Mouse (Mus musculus): ENCODE measurements around the gene Rfx2. TPM values are rescaled to one million over a fixed set of nuclear protein-coding genes. Genes with fewer than 3 reads are reported as not detected.

The Rfx2 gene
- polyA plus RNA-seq, 1 experiment from 2014 or later: 2.9 TPM

DNA sequence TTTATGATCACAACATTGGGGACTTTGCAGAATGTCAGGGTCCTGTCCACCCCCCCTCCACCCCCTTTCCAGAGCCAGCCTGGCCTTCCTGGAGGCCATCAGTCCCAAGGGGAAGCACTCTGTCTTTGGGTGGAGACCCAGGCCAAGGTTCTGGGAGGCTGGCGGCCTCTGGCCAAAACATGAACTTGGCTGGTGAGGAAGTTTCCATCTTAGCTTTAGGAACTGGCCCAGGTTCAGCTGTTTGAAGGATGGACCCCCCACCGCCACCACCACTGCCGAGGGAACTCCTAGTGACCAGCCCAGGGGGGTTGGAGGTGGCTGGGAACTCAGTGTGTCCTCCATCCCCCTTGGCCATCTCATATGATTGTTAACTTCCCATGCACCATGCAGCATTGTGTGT, 69.7 kb downstream of the Rfx2 start:
- Histone ChIP-seq H3K36me3 (ENCODE audit: control insufficient read depth, insufficient read depth, low read length) (no peaks in the 10 kb centered on the region), H3K27ac (replicated peaks; ENCODE audit: low read depth, low read length) (no peak overlapping the region), H3K9me3 (ENCODE audit: control insufficient read depth, low read length) (no peaks in the 10 kb centered on the region), H3K4me1 (ENCODE audit: control insufficient read depth, insufficient read depth, low read length) (peaks cover 28% of the 10 kb centered on the region; the same call in 1 of the 2 replicates), H3K27me3 (ENCODE audit: control insufficient read depth, insufficient read depth, low read length) (peaks cover 11% of the 10 kb centered on the region), H3K4me3 (ENCODE audit: low read depth, low read length) (no peak overlapping the region), H3K4me2 (ENCODE audit: low read depth, severe bottlenecking) (no peak overlapping the region), H3K9ac (ENCODE audit: low read length) (no peak overlapping the region)
- 69% methylated on average over 3 of the region's 3 CpGs for WGBS
- DNase-seq (ENCODE audit: low spot score) (no peak), ATAC-seq (ENCODE audit: insufficient number of reproducible peaks, low FRiP score, low TSS enrichment, low read depth) (no peak)

DNA sequence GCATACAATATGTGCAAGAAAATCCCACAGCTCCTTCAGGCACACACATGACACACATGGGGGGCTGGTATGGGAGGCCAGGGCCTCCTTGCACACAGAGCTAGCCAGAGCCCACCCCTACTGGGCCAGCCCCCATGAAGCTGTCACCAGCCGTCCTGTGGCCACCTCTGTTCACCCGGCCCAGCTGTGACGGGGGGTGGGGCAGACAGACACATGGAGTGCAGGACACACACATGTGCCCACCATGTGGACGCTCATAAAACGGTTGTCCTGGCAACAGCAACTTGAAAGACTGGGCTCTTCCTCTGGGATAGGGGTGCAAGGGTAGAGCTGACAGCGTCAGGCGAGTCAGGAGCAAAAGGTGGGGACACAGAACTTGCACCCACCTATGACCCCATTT, 71.6 kb downstream of the Rfx2 start:
- H3K4me3 ChIP-seq (ENCODE audit: low read depth, low read length): no peak overlapping the region
- H3K9me3 ChIP-seq (ENCODE audit: control insufficient read depth, low read length): no peaks in the 10 kb centered on the region
- WGBS: 15% methylated on average over 7 of the region's 7 CpGs
- no peak overlapping the region for H3K4me2 ChIP-seq (ENCODE audit: low read depth, severe bottlenecking)
- ATAC-seq (ENCODE audit: insufficient number of reproducible peaks, low FRiP score, low TSS enrichment, low read depth) (peak; percentile 52), DNase-seq (ENCODE audit: low spot score) (peak; percentile 86)
- H3K27me3 ChIP-seq (ENCODE audit: control insufficient read depth, insufficient read depth, low read length): peaks cover 29% of the 10 kb centered on the region
- H3K36me3 ChIP-seq (ENCODE audit: control insufficient read depth, insufficient read depth, low read length): no peaks in the 10 kb centered on the region
- no peak overlapping the region for H3K9ac ChIP-seq (ENCODE audit: low read length)
- H3K4me1 ChIP-seq (ENCODE audit: control insufficient read depth, insufficient read depth, low read length): peaks cover 26% of the 10 kb centered on the region; the same call in 1 of the 2 replicates
- no peak overlapping the region for H3K27ac ChIP-seq (replicated peaks; ENCODE audit: low read depth, low read length)

DNA sequence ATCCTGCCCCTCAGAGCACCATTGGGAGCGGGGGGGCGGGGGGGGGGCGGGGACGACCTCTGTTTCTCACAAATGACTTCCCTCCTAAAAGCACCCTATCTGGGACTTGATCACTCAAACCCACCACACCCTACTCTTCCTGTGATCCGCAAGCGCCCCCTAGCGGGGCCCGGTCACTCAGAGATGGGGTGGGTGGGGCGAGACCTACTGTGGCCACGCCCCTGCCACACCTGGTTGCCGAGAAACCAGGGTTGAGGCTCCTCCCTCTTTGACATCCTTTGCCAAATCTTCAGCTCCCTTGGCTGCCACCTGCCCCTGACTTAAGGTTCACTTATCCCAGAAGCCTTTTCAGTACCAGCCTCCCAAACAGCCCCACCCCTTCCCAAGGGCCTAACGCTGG, 72.7 kb downstream of the Rfx2 start:
- Histone ChIP-seq H3K4me1 (ENCODE audit: control insufficient read depth, insufficient read depth, low read length) (peaks cover 37% of the 10 kb centered on the region; the same call in 1 of the 2 replicates), H3K9ac (ENCODE audit: low read length) (no peak overlapping the region), H3K27me3 (ENCODE audit: control insufficient read depth, insufficient read depth, low read length) (peaks cover 40% of the 10 kb centered on the region), H3K4me2 (ENCODE audit: low read depth, severe bottlenecking) (no peak overlapping the region), H3K9me3 (ENCODE audit: control insufficient read depth, low read length) (no peaks in the 10 kb centered on the region), H3K27ac (replicated peaks; ENCODE audit: low read depth, low read length) (no peak overlapping the region), H3K36me3 (ENCODE audit: control insufficient read depth, insufficient read depth, low read length) (no peaks in the 10 kb centered on the region), H3K4me3 (ENCODE audit: low read depth, low read length) (no peak overlapping the region)
- DNase-seq (ENCODE audit: low spot score): peak; percentile 77
- whole genome bisulfite sequencing: 7% methylated on average over 12 of the region's 12 CpGs
- no peak for ATAC-seq (ENCODE audit: insufficient number of reproducible peaks, low FRiP score, low TSS enrichment, low read depth)

DNA sequence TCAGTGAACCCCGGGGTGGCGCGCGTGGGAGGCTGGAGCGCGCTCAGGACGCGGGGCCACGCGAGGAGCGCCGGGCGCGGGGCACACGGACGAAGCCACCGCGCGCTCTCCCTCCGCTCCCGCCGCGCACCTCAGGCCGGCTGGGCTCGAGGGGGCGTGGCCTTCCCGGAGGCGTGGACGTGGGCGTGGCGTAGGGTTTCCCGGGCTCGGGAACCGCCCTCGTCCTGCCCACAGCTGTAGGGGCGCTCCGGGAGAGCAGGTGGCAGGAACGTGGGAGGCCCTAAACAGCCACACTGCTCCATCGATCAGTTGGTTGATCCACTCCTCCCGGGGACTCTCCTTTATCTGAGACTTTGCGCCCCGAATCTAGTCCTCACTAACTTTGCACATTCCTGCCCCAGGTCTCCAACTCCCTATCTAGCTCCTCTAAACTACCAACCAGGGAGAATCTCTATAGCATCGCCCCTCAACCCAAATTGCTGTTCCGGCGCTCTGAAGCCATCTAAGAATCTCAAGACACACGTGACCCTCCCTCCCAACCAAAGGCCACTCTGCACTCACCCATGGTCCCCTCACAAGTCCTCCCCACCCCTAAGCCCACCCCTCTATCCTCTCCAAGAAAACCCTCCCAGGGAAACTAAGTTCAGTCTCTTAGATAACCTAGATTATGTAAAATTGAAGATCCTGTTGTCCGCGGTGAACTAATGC, 73.2 kb downstream of the Rfx2 start, which contains the start of gene Nrtn:
Gene Nrtn, minus strand, starts transcription at position 115 of the 708 bp plus-strand sequence.
- peak within 1 kb of the TSS; percentile 94 for H3K4me2 ChIP-seq (ENCODE audit: low read depth, severe bottlenecking)
- DNase-seq (ENCODE audit: low spot score) (peak; percentile 91), ATAC-seq (ENCODE audit: insufficient number of reproducible peaks, low FRiP score, low TSS enrichment, low read depth) (0 out of 2 replicates have a peak, but pooled peaks have one; percentile 31)
- H3K9ac ChIP-seq (ENCODE audit: low read length): peak within 1 kb of the TSS; percentile 58
- H3K4me1 ChIP-seq (ENCODE audit: control insufficient read depth, insufficient read depth, low read length): peaks cover 37% of the 10 kb centered on the region; the same call in 1 of the 2 replicates
- no peaks in the 10 kb centered on the region for H3K9me3 ChIP-seq (ENCODE audit: control insufficient read depth, low read length)
- WGBS: under 1% methylated on average over 33 of the region's 48 CpGs
- H3K27me3 ChIP-seq (ENCODE audit: control insufficient read depth, insufficient read depth, low read length): peaks cover 46% of the 10 kb centered on the region
- H3K27ac ChIP-seq (replicated peaks; ENCODE audit: low read depth, low read length): 0 out of 2 replicates have a peak within 1 kb of the TSS, but pooled peaks have one; percentile 8
- peak within 1 kb of the TSS; percentile 50 for H3K4me3 ChIP-seq (ENCODE audit: low read depth, low read length)
- no peaks in the 10 kb centered on the region for H3K36me3 ChIP-seq (ENCODE audit: control insufficient read depth, insufficient read depth, low read length)

DNA sequence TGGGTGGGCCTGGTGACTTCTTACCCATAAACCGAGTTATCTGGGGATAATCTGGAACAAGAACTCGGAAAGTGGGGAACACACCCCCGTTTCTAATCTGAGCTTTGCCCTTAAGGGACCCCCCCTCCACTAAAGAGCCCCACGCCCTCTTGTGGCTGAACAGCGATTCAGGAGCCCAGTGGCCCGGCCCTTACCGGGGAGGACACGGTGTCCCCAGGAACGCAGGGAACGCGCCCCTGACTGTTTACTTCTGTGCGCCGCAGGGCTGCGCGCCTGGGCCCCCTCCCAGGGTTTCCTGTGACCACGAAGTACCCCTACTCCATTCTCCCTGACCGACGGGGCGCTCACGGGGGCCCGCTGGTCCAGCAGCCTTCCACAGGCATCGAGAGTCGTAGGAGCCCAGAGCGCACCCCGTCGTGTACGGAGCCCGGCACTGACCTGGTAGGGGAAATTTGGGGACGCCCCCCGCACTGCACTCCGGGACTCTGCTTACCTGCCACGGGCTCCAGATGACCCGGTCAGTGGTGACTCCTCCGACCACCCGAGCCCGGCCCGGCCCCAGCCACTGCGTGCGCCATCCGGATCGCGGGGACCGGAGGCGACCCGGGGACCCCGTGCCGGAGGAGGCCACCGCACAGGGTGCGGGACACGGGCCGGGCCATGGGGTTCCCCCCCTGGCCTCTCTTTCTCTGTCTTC, 74.0 kb downstream of the Rfx2 start:
- 2% methylated on average over 51 of the region's 51 CpGs for WGBS
- Histone ChIP-seq H3K4me3 (ENCODE audit: low read depth, low read length) (peak overlapping the region; percentile 50), H3K27me3 (ENCODE audit: control insufficient read depth, insufficient read depth, low read length) (peaks cover 53% of the 10 kb centered on the region), H3K27ac (replicated peaks; ENCODE audit: low read depth, low read length) (no peak overlapping the region), H3K4me1 (ENCODE audit: control insufficient read depth, insufficient read depth, low read length) (peaks cover 32% of the 10 kb centered on the region; the same call in 1 of the 2 replicates), H3K9ac (ENCODE audit: low read length) (peak overlapping the region; percentile 58), H3K36me3 (ENCODE audit: control insufficient read depth, insufficient read depth, low read length) (no peaks in the 10 kb centered on the region), H3K9me3 (ENCODE audit: control insufficient read depth, low read length) (no peaks in the 10 kb centered on the region), H3K4me2 (ENCODE audit: low read depth, severe bottlenecking) (peak overlapping the region; percentile 94)
- ATAC-seq (ENCODE audit: insufficient number of reproducible peaks, low FRiP score, low TSS enrichment, low read depth) (peak; percentile 14; the same call in 1 of the 2 replicates), DNase-seq (ENCODE audit: low spot score) (peak; percentile 56)

DNA sequence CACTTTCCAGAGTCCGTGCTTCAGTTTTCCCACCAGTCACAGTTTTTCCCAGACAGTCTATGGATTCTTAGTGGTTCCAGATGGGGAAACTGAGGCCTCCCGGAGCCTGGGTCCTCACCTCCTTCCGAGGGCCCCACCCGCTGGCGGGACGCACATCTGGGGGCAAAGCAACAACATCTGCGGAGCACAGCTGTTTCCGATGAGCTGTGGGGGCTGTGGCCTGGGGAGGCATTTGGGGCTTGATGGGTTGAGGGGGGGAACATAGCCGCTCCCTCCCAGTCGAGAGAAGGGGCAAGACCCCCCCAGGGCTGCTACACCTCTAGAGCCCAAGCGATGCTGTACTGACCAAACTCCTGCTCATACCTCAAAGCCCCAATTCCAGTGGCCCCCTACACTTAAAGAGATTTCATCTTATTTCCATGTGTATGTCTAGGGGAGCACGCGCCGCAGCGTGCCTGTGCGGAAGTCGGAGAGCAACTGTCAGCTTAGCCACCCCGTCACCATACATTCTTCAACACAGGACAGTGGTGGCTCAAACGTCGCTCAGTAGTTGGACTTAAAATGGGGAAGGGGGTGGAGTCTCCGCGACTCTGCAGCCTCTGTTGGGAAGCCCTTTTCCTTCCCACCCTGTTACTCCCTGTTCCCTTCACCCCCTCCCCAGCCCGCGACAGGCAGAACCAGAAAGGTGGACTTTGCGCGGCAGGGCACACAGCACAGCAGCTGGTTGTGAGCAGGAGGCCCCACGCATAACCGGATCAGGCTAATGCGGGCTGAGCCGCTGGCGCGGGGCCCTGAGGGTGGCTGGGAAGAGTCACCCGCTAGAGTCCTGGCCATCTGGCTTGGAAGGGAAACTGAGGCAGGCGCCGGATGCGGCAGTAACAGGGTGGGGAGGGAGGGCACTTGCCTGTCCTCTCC, 76.3 kb downstream of the Rfx2 start:
- Histone ChIP-seq H3K4me3 (ENCODE audit: low read depth, low read length) (0 out of 2 replicates have a peak overlapping the region, but pooled peaks have one; percentile 8), H3K4me1 (ENCODE audit: control insufficient read depth, insufficient read depth, low read length) (peaks cover 25% of the 10 kb centered on the region; the same call in 1 of the 2 replicates), H3K9me3 (ENCODE audit: control insufficient read depth, low read length) (peaks cover 3% of the 10 kb centered on the region; the same call in 1 of the 2 replicates), H3K9ac (ENCODE audit: low read length) (no peak overlapping the region; the same call in 1 of the 2 replicates), H3K36me3 (ENCODE audit: control insufficient read depth, insufficient read depth, low read length) (no peaks in the 10 kb centered on the region), H3K27me3 (ENCODE audit: control insufficient read depth, insufficient read depth, low read length) (peaks cover 60% of the 10 kb centered on the region), H3K27ac (replicated peaks; ENCODE audit: low read depth, low read length) (no peak overlapping the region), H3K4me2 (ENCODE audit: low read depth, severe bottlenecking) (0 out of 2 replicates have a peak overlapping the region, but pooled peaks have one; percentile 4)
- 14% methylated on average over 36 of the region's 36 CpGs for WGBS
- no peak for ATAC-seq (ENCODE audit: insufficient number of reproducible peaks, low FRiP score, low TSS enrichment, low read depth)
- no peak for DNase-seq (ENCODE audit: low spot score)

DNA sequence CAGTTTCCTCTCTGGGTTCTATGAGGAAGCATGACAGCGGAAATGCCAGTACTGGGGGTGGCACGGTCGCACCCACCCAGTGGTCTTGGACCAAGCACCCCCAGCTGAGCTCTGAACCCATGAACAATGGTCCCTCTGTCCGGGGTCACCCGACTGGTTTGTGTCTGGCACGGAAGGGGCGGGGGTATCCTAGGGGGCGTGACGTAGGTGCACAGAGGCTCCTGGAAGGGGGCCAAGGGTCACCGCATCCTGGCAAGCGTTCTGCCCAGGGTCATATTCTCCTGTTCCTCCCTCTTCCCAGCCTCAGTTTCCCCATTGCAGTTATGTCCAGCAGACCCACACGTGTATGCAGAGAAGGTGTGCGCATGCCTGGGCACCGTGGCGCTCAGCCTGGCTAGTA, 77.4 kb downstream of the Rfx2 start:
- H3K4me3 ChIP-seq (ENCODE audit: low read depth, low read length): no peak overlapping the region
- no peak for ATAC-seq (ENCODE audit: insufficient number of reproducible peaks, low FRiP score, low TSS enrichment, low read depth)
- DNase-seq (ENCODE audit: low spot score): no peak
- 29% methylated on average over 15 of the region's 15 CpGs for WGBS
- H3K27ac ChIP-seq (replicated peaks; ENCODE audit: low read depth, low read length): no peak overlapping the region
- peaks cover 60% of the 10 kb centered on the region for H3K27me3 ChIP-seq (ENCODE audit: control insufficient read depth, insufficient read depth, low read length)
- H3K4me1 ChIP-seq (ENCODE audit: control insufficient read depth, insufficient read depth, low read length): peaks cover 18% of the 10 kb centered on the region; the same call in 1 of the 2 replicates
- H3K9ac ChIP-seq (ENCODE audit: low read length): no peak overlapping the region
- H3K4me2 ChIP-seq (ENCODE audit: low read depth, severe bottlenecking): no peak overlapping the region
- no peaks in the 10 kb centered on the region for H3K36me3 ChIP-seq (ENCODE audit: control insufficient read depth, insufficient read depth, low read length)
- H3K9me3 ChIP-seq (ENCODE audit: control insufficient read depth, low read length): peaks cover 3% of the 10 kb centered on the region; the same call in 1 of the 2 replicates

Measured in limb, embryonic 11.5 days (tissue).